Mouse (Mus musculus) small intestine, adult 2 months (tissue): Measurements from ENCODE around the gene Abcc4.

Experiments used
- CTCF ChIP-seq: fragments of 200-500 bp; IDR thresholded peaks from 2 replicates; pipeline ENCODE4 v1.5.1; 2012; ENCODE audit warnings: low read depth, mild to moderate bottlenecking, control low read depth, inconsistent platforms, low read length, moderate library complexity, mixed read lengths; ENCODE audit not compliant: insufficient replicate concordance, insufficient read length; ENCODE audit errors: extremely low read depth
- POLR2A ChIP-seq: fragments of 200-500 bp; IDR thresholded peaks from 2 replicates; pipeline ENCODE4 v1.6.1; 2012; ENCODE audit warnings: low read depth, mild to moderate bottlenecking, control low read depth, inconsistent platforms, low read length, moderate library complexity

DNA sequence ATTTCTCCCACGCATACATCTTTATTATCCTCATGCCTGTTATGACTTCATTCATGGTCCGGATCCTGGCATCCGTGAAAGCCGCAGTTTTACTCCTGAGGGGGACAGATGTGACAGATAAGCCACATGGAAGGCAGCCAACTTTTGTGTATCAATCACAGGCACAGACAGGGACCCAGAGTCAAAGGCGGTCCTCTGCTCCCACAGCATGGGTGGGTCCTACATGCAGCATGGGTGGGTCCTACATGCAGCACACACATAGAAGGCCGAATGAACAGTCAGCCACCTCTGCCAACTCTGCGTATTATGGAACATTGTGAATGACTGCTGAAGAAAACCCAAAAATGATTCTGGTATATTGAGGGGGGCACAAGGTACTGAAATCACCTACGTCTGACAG lies 76.4 kb downstream of the Abcc4 start:
- TF ChIP-seq CTCF (no peak), POLR2A (no peak)
